Mouse (Mus musculus) embryonic facial prominence, embryonic 14.5 days (tissue): Measurements from ENCODE around the gene Acacb. TPM values are rescaled to one million over a fixed set of nuclear protein-coding genes. Genes with fewer than 3 reads are reported as not detected.

ENCODE experiments used
- ATAC-seq: fragments of 200-750 bp; cut with Nextera tagmentation; 2 replicates; pipeline ENCODE4 v1.8.0; 2017; ENCODE audit warnings: low read depth, moderate number of reproducible peaks, moderate TSS enrichment
- DNase-seq: peaks from one replicate; pipeline ENCODE4 v3.0.0-alpha.2; 2015; ENCODE audit warnings: low spot score
- H3K27ac ChIP-seq: fragments of 300-500 bp; sonication (generic); replicated peaks from 2 replicates; pipeline ENCODE4 v1.5.1; 2014; ENCODE audit warnings: low read depth, mild to moderate bottlenecking, low read length, moderate library complexity
- H3K27me3 ChIP-seq: fragments of 300-500 bp; sonication (generic); replicated peaks from 2 replicates; pipeline ENCODE4 v1.6.1; 2014; ENCODE audit warnings: low read length; ENCODE audit not compliant: control insufficient read depth, insufficient read depth
- H3K36me3 ChIP-seq: fragments of 300-500 bp; sonication (generic); 2 replicates; pipeline ENCODE4 v1.6.1; 2014; ENCODE audit warnings: low read length, mixed read lengths; ENCODE audit not compliant: control insufficient read depth, insufficient read depth
- H3K4me1 ChIP-seq: fragments of 300-500 bp; sonication (generic); 2 replicates; pipeline ENCODE4 v1.6.1; 2014; ENCODE audit warnings: antibody characterized with exemption, low read length; ENCODE audit not compliant: control insufficient read depth, insufficient read depth
- H3K4me2 ChIP-seq: fragments of 300-500 bp; sonication (generic); 2 replicates; pipeline ENCODE4 v1.6.1; 2014; ENCODE audit warnings: low read depth, mild to moderate bottlenecking, low read length, moderate library complexity, mixed read lengths
- H3K4me3 ChIP-seq: fragments of 300-500 bp; sonication (generic); 2 replicates; pipeline ENCODE4 v1.5.1; 2014; ENCODE audit warnings: low read depth, mild to moderate bottlenecking, low read length
- H3K9ac ChIP-seq: fragments of 300-500 bp; sonication (generic); 2 replicates; pipeline ENCODE4 v1.6.1; 2014; ENCODE audit warnings: low read depth, mild to moderate bottlenecking, low read length, moderate library complexity, mixed read lengths
- H3K9me3 ChIP-seq: fragments of 300-500 bp; sonication (generic); 2 replicates; pipeline ENCODE4 v1.6.1; 2016; ENCODE audit warnings: low read length; ENCODE audit not compliant: control insufficient read depth
- WGBS: fragments of 180-500 bp; shearing (Covaris S2); extraction: QIAGEN DNeasy Blood & Tissue Kit; methylation state at CpG from one replicate; pipeline ENCODE4 v1.1.7; 2014; 5-methylcytosine and 5-hydroxymethylcytosine counted together
- polyA plus RNA-seq: library from polyadenylated mRNA; unstranded; fragments of >200 nt; fragmentation: Nextera tagmentation; extraction: Ambion mirVana; gene quantifications from 2 replicates; pipeline ENCODE4 v1.2.1, GENCODE M21; 2014

The Acacb gene
- polyA plus RNA-seq: 2.3 and 2.4 TPM in 2 replicates

GRCm38 (mm10) chr5:114146028-114146888, at the start of gene Acacb:
Gene Acacb (plus strand): TSS chr5:114146535.
- no peak within 1 kb of the TSS for H3K4me3 ChIP-seq
- no peak for ATAC-seq
- H3K27me3 ChIP-seq: no peaks in the 10 kb centered on the region
- H3K4me1 ChIP-seq: no peaks in the 10 kb centered on the region
- no peak within 1 kb of the TSS for H3K9ac ChIP-seq
- H3K9me3 ChIP-seq: no peaks in the 10 kb centered on the region
- WGBS: 32% methylated on average over 19 of the region's 19 CpGs
- no peaks in the 10 kb centered on the region for H3K36me3 ChIP-seq
- H3K27ac ChIP-seq: no peak within 1 kb of the TSS
- H3K4me2 ChIP-seq: no peak within 1 kb of the TSS
- no peak for DNase-seq

- DNase-seq (peak; percentile 94), ATAC-seq (peak; percentile 94)
- peak overlapping the region; percentile 55; the same call in 1 of the 2 replicates for H3K27ac ChIP-seq
- H3K27me3 ChIP-seq: no peaks in the 10 kb centered on the region
- peak overlapping the region; percentile 98 for H3K4me2 ChIP-seq
- H3K4me1 ChIP-seq: peaks cover 12% of the 10 kb centered on the region
- 7% methylated on average over 36 of the region's 37 CpGs for WGBS
- peak overlapping the region; percentile 94 for H3K9ac ChIP-seq
- peak overlapping the region; percentile 97 for H3K4me3 ChIP-seq
- no peaks in the 10 kb centered on the region for H3K9me3 ChIP-seq
- H3K36me3 ChIP-seq: peaks cover 26% of the 10 kb centered on the region
These were observed 46.5 kb upstream of the Acacb start for GRCm38 (mm10) chr5:114099709-114100389.

- ATAC-seq: peak; percentile 70
- Histone ChIP-seq H3K27ac (peak overlapping the region; percentile 55), H3K36me3 (peaks cover 33% of the 10 kb centered on the region), H3K9me3 (no peaks in the 10 kb centered on the region), H3K27me3 (no peaks in the 10 kb centered on the region), H3K9ac (peak overlapping the region; percentile 94), H3K4me2 (peak overlapping the region; percentile 98), H3K4me1 (peaks cover 12% of the 10 kb centered on the region), H3K4me3 (peak overlapping the region; percentile 97)
- WGBS: 3% methylated on average over 23 of the region's 64 CpGs
- no peak for DNase-seq
These were observed 45.8 kb upstream of the Acacb start for GRCm38 (mm10) chr5:114100390-114101099.

GRCm38 (mm10) chr5:114101873-114102272, 44.5 kb upstream of the Acacb start:
- ATAC-seq (no peak), DNase-seq (no peak)
- no peaks in the 10 kb centered on the region for H3K27me3 ChIP-seq
- no peaks in the 10 kb centered on the region for H3K9me3 ChIP-seq
- H3K4me3 ChIP-seq: no peak overlapping the region
- H3K4me2 ChIP-seq: no peak overlapping the region
- 83% methylated on average over 4 of the region's 4 CpGs for WGBS
- H3K4me1 ChIP-seq: peaks cover 12% of the 10 kb centered on the region
- H3K36me3 ChIP-seq: peaks cover 46% of the 10 kb centered on the region
- no peak overlapping the region for H3K27ac ChIP-seq
- H3K9ac ChIP-seq: no peak overlapping the region

- H3K9me3 ChIP-seq: no peaks in the 10 kb centered on the region
- H3K27ac ChIP-seq: no peak overlapping the region
- no peak overlapping the region for H3K4me3 ChIP-seq
- no peaks in the 10 kb centered on the region for H3K27me3 ChIP-seq
- H3K4me2 ChIP-seq: no peak overlapping the region
- ATAC-seq (no peak), DNase-seq (no peak)
- H3K36me3 ChIP-seq: peaks cover 53% of the 10 kb centered on the region
- 78% methylated on average over 1 of the region's 1 CpGs for WGBS
- peaks cover 12% of the 10 kb centered on the region for H3K4me1 ChIP-seq
- no peak overlapping the region for H3K9ac ChIP-seq
These were observed 43.5 kb upstream of the Acacb start for GRCm38 (mm10) chr5:114102807-114103206.

- 83% methylated on average over 16 of the region's 16 CpGs for WGBS
- 0 out of 2 replicates have a peak, but pooled peaks cover under 1% of the 10 kb centered on the region for H3K4me1 ChIP-seq
These were observed 39.9 kb upstream of the Acacb start for GRCm38 (mm10) chr5:114106391-114106935.

GRCm38 (mm10) chr5:114113334-114113733, 33.0 kb upstream of the Acacb start:
- H3K27me3 ChIP-seq: no peaks in the 10 kb centered on the region
- H3K27ac ChIP-seq: no peak overlapping the region
- H3K9ac ChIP-seq: no peak overlapping the region
- WGBS: 76% methylated on average over 6 of the region's 6 CpGs
- DNase-seq (no peak), ATAC-seq (no peak)
- no peaks in the 10 kb centered on the region for H3K4me1 ChIP-seq
- H3K9me3 ChIP-seq: 0 out of 2 replicates have a peak, but pooled peaks cover 5% of the 10 kb centered on the region
- H3K4me3 ChIP-seq: no peak overlapping the region
- no peak overlapping the region for H3K4me2 ChIP-seq
- H3K36me3 ChIP-seq: peaks cover 88% of the 10 kb centered on the region

More at GRCm38 (mm10) chr5:114106391-114106935, 39.9 kb upstream of the Acacb start:
- no peak overlapping the region for H3K9ac ChIP-seq
- H3K27ac ChIP-seq: no peak overlapping the region
- no peak overlapping the region for H3K4me3 ChIP-seq
- ATAC-seq (no peak), DNase-seq (no peak)
- peaks cover 88% of the 10 kb centered on the region for H3K36me3 ChIP-seq
- no peaks in the 10 kb centered on the region for H3K27me3 ChIP-seq
- H3K4me2 ChIP-seq: no peak overlapping the region
- H3K9me3 ChIP-seq: 0 out of 2 replicates have a peak, but pooled peaks cover 5% of the 10 kb centered on the region

- ATAC-seq: no peak
- H3K27ac ChIP-seq: no peak overlapping the region
- H3K4me3 ChIP-seq: no peak overlapping the region
- no peaks in the 10 kb centered on the region for H3K27me3 ChIP-seq
- no peaks in the 10 kb centered on the region for H3K4me1 ChIP-seq
- WGBS: 76% methylated on average over 5 of the region's 5 CpGs
- DNase-seq: no peak
- H3K9ac ChIP-seq: no peak overlapping the region
- H3K9me3 ChIP-seq: no peaks in the 10 kb centered on the region
- H3K36me3 ChIP-seq: peaks cover 79% of the 10 kb centered on the region
- H3K4me2 ChIP-seq: no peak overlapping the region
These were observed 31.3 kb upstream of the Acacb start for GRCm38 (mm10) chr5:114115030-114115429.
